ENCODE assay signal across 7 mouse cellular contexts in genomic region chr11:90130635-90131034, GRCm38 (mm10). TPM values are rescaled to one million over a fixed set of nuclear protein-coding genes. Genes with fewer than 3 reads are reported as not detected.
A peak's percentile ranks its signal among the peaks of the same experiment; 100 is the strongest.
DNase-seq lines count a peak whose midpoint lies in the region; ATAC-seq and TF ChIP-seq lines count a peak whose summit lies in the region.

No protein-coding gene starts in this region.

- no peaks in the 10 kb centered on the region for H3K27me3 ChIP-seq in midbrain, postnatal 0 days (ENCODE audit: insufficient read depth, low read length)

- H3K4me3 ChIP-seq in midbrain, postnatal 0 days (ENCODE audit: low read depth, low read length): no peak overlapping the region

- TF ChIP-seq CTCF in midbrain, postnatal 0 days (IDR thresholded peaks at IDR 0.05): no peak

- no peaks in the 10 kb centered on the region for H3K36me3 ChIP-seq in midbrain, postnatal 0 days (ENCODE audit: insufficient read depth, low read length)

- DNase-seq in retina, postnatal 1 day: peak; percentile 15
- no peak for DNase-seq in retina, embryonic 14.5 days (ENCODE audit: low spot score)
- DNase-seq in heart, adult 11 months: peak; percentile 98
- peak; percentile 36 for DNase-seq in kidney, adult 9 months
- peak; percentile 79 for DNase-seq in midbrain, postnatal 0 days (ENCODE audit: low spot score)
- DNase-seq in urinary bladder, postnatal 36 days (ENCODE audit: low spot score in 2 of 2): no peak

- ATAC-seq in midbrain, postnatal 0 days (ENCODE audit: low FRiP score): peak; percentile 52; the same call in 1 of the 2 replicates
- no peak for ATAC-seq in granulocyte monocyte progenitor cell, adult 5-6 weeks (replicated peaks; ENCODE audit: poor library complexity, severe bottlenecking)

- no peaks in the 10 kb centered on the region for H3K9me3 ChIP-seq in midbrain, postnatal 0 days (ENCODE audit: low read length)

- H3K4me1 ChIP-seq in midbrain, postnatal 0 days (ENCODE audit: insufficient read depth, low read length): no peaks in the 10 kb centered on the region

- no peak overlapping the region for H3K9ac ChIP-seq in midbrain, postnatal 0 days (replicated peaks; ENCODE audit: low read length, poor library complexity, severe bottlenecking)

- H3K4me2 ChIP-seq in midbrain, postnatal 0 days (ENCODE audit: low read depth, low read length, poor library complexity, severe bottlenecking): no peak overlapping the region

- WGBS in midbrain, postnatal 0 days: no CpG with 5 or more reads among the region's 1 CpGs

- no peak overlapping the region for H3K27ac ChIP-seq in midbrain, postnatal 0 days (ENCODE audit: low read depth, low read length)

RNA-seq across cellular contexts. Expression of gene Gm45716, which starts 56.8 kb away (rescaled TPM):
- total RNA-seq in midbrain, postnatal 0 days (2014; rRNA removed): 10.0 and 13.7 TPM in 2 replicates
- 23.6 and 24.5 TPM in 2 replicates for polyA plus RNA-seq in midbrain, postnatal 0 days (2015; fragmentation: Nextera tagmentation; extraction: Ambion mirVana)
- total RNA-seq in granulocyte monocyte progenitor cell, adult 5-6 weeks (2014; fragmentation: Nextera tagmentation): 6.9 and 8.3 TPM in 2 replicates
- 9.1 and 10.1 TPM in 2 replicates for total RNA-seq in granulocyte monocyte progenitor cell, adult 5-6 weeks (2017)

Comparison
In these comparisons a context has a peak if more than half of its experiments do, and no peak if none do; other contexts are left out.
1. DNase-seq: peak in retina, postnatal 1 day (single experiment), heart, adult 11 months (single experiment), kidney, adult 9 months (single experiment) and midbrain, postnatal 0 days (single experiment); none in retina, embryonic 14.5 days (single experiment) and urinary bladder, postnatal 36 days (0 of 2).